Mouse (Mus musculus): Measurements from ENCODE around the gene Skiv2l.
"Not testable (repeated sequence)": the region's sequence is repeated elsewhere in the genome, so short reads cannot be mapped to it uniquely, and the experiment has no call there.

- not testable (repeated sequence) for TF ChIP-seq TAL1, GATA1 (IDR thresholded peaks at IDR 0.05; ENCODE audit: low read length)
These were observed 52.6 kb downstream of the Skiv2l start for GRCm38 (mm10) chr17:34797211-34797995.
